Mouse (Mus musculus) layer of hippocampus, postnatal 10 days (tissue): ENCODE measurements at regions not wholly inside any gene's neighbourhood (a gene's known extent, or its start where the extent isn't known, plus 50 kb on each side); places are given as distances from the start of the nearest gene placed in this dataset.
A peak's percentile ranks its signal among the peaks of the same experiment; 100 is the strongest.

Experiments
- DNase-seq, 2 experiments: peaks; one replicate each; pipeline ENCODE4 v3.0.0; 2021; ENCODE audit warnings: low spot score in 2 of 2

DNA sequence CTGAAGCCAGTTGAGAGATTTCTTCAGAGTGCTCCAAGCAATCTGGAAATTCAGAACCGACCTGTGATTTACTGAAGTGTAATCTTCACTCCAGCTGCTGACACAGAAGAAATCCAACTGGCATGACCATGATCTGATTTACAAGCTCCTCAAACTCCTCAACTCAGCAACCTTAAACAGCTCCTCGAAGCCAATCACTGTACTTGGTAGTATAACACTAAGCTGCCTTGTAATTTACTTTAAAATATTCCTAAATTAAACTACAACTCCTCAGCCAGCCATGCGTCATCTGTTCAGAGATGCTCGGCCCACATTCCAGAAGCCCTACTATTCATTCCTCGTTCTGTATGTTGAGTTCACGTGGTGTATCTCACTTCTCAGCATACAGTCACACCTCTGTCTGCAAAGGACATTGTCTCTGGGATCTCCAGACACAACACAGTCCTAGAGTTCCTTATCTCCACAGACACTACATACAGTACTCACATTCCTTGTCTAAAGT, 116.0 kb upstream of the Smad1 start:
- no peak for DNase-seq

- no peak for DNase-seq
Measured at GRCm38 (mm10) chr8:79514655-79515278, 115.4 kb upstream of the Smad1 start.

DNA sequence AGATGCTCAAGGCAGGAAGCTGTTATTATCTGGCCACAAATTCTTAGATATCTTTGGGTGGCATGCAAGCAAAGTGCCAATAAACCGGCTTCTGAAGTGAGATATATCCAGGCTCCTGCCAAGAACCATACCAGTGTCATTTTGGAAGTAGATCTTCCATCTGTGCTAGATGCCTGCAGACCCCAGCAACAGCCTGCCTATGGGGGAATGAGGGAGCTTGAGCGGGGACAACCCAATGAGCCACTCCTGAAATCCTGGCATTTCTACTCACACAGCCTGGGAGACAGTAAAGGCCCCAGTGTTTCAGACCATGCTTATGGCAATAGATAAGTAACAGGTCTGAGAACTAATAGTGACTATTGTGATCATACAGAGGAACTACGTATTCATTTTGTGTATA, 109.3 kb upstream of the Smad1 start:
- DNase-seq = no peak

DNA sequence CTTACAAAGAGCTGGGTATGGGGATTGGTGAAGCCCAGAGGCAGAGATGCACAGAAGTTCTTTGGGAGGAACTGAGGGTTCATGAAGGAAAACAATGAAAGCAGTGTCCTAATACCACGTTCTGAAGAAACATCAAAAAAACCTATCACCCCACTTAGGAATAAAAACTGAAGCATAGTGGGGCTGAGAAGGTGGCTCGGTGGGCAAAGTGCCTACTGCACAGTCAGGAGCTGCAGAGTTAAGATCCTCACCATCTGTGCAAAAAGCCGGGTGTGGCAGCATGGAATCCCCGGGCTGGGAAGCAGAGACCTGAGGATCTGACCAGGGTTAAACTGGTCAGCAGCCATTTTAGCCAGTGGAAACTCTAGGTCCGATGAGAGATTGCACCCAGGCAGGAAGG, 106.1 kb upstream of the Smad1 start:
- no peak for DNase-seq

- no peak for DNase-seq
Measured at GRCm38 (mm10) chr8:79503906-79504305, 104.6 kb upstream of the Smad1 start.

DNA sequence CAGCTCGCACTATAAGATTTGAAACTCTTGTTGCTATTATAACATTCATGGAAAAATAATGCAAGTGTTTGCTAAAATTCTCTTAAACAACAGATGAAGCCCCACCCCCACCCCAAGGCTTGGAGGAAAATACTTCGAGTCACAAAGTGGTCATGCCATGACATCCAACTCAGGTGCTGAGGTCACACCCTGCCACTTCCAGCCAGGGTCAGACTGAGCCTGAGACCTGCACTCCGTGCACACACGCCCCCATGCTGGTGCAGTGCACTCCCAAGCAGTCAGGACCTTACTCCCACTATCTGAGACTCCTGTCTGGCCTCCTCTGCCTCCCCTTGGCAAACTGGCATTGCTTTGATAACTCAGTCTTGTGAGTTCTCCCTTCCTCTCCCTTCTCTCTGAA, 102.7 kb upstream of the Smad1 start:
- no peak for DNase-seq

GRCm38 (mm10) chr8:79501238-79501637, 101.9 kb upstream of the Smad1 start:
- DNase-seq = no peak

DNA sequence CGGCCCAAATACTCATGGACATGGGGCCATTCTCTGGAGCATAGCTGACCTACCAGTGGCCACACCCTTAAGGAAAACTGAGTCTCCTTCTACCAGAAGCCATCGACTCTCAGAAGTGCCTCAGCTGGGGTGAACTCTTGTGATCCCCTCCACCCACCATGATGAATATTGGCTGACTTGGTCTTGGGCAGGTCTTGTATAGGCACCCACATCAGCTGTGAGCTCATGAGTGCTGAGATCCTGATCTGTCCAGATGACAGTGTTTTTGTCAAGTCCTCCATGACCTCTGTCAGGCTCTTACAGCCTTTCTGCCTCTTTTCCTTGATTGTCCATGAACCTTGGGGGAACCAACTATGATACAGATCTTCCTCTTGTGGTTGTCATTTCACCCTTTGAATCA, 99.9 kb upstream of the Smad1 start:
- DNase-seq = no peak

DNA sequence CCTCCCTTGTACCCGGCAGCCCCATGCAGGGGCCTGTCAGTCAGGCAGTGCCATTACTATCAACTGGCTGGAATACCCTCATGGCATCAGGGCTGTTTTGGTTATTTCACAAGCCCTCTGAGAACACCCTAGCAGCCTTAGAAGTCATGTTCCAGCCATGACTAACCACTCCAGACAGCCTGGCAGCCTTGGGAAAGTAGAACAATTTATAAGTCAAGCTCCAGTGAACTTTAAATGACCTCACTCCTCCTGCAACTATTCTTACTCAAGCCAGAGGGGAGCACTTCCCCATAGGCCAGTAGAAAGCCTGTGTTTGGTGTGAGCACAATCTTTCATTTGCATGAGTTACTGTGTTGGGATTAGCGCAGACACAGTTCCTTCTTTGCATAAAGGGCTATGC, 99.3 kb upstream of the Smad1 start:
- DNase-seq = no peak

DNA sequence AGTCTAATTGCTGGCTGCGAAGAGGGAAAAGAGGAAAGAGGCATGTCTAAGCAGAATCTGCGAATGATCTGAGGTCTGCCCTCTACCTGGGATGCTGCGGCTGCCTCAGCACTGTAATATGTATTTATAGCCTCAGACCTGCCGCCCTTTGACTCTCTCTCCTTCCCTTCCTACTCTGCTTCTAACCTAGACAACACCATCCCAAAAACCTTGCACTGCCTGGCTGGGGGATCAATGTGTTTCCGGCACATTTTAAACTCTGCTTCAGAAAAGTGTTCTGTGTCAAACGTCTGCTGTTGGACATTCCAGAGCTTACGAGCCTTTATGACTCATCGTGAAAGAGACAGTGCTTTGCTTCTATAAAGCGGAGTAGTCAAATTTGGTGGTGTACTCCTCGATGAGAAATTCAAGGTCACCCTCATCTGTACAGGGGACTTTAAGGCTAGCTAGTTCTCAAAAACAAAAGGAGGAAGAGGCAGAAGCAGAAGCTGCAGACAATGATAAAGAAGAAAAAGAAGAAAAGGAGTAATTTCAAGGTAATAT, 91.9 kb upstream of the Smad1 start:
- DNase-seq = no peak

- no peak for DNase-seq
Measured at GRCm38 (mm10) chr8:79490739-79491138, 91.4 kb upstream of the Smad1 start.

GRCm38 (mm10) chr8:79488861-79489260, 89.5 kb upstream of the Smad1 start:
- peak; percentile 18 to 24 for DNase-seq

DNA sequence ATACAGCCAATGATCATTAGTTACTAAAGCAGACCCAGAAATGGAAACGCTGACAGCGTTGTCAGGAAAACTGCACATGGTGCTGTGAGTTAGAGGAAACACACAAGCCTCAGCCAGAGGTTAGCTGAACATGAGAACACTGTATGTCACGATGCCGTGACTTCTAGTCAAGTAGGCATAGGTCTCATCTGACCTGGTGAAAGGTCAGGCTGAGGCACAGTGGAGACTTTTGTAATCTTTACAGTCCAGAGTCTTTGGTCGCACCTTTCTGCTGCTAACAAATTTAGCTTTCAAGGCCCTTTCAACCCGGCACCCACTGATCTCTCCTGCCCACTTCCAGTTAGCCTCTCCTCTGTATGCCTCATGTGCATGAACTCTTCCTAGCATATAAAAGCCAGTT, 88.3 kb upstream of the Smad1 start:
- DNase-seq = no peak

- no peak for DNase-seq
Measured at GRCm38 (mm10) chr8:79479326-79479725, 80.0 kb upstream of the Smad1 start.

DNA sequence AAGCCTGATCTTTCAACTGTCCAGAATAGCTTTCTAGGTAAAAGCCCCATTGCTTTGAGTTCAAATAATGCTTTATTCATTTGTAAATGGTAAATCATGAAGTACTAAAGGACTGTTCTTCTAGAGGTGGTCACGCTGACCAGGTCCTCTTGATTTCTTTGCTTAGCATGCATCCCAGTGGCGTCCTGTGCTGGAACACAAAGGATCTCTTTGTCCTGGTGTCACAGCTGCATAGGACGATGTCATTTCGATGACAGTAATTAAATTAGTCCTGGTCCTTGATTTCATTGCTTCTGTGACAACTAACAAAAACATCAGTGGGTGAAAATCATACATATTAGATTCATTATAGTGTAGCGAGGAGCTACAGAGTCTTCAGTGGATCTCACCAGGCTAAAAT, 76.7 kb upstream of the Smad1 start:
- no peak for DNase-seq

- DNase-seq = no peak
Measured at GRCm38 (mm10) chr8:79474679-79475078, 75.4 kb upstream of the Smad1 start.

DNA sequence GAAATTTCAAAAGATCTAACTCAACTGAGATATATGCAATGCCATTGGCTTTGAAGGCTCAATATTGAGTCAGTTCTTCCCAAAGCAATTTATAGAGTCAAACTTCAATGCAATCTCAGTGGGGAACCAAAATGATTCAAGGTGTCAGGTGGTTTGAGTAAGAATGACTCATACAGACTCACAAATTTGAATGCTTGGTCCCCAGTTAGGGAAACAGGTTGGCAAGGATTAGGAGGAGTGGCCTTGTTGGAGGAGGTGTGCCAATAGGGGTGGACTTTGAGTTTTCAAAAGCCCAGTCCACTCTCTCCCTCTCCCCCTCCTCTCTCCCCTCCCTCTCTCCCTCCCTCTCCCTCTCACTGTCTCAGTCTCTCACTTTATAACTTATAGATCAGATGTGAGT, 52.8 kb upstream of the Smad1 start:
- DNase-seq = no peak

DNA sequence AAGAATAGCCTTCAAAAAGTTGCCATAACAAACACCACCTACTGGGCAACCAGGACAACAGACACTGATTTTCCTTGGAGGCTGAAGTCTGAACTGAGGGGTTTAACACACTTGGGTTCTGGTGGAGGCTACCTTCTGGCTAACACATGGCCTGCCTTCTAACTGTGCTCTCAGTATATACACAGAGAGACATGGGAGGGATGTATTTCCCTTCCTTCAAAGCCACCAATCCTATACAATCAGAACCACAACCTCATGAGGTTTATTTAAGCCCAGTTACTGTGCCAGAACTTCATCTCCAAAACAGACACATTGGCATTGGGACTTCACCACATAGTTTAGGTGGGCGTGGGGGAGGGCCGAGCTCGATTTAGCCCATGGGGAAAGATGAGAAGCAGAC, 50.1 kb upstream of the Smad1 start:
- DNase-seq = no peak
